Mouse (Mus musculus): ENCODE measurements around the gene Spef1. TPM values are rescaled to one million over a fixed set of nuclear protein-coding genes. Genes with fewer than 3 reads are reported as not detected.

The Spef1 gene
- polyA plus RNA-seq, 1 experiment from 2014 or later, result 9.2 TPM

- WGBS, result 6% methylated on average over 11 of the region's 11 CpGs
- ATAC-seq (ENCODE audit: insufficient number of reproducible peaks, insufficient read depth, low FRiP score, low read depth), result peak; percentile 16; the same call in 1 of the 2 replicates
- H3K36me3 ChIP-seq (ENCODE audit: control insufficient read depth, insufficient read depth, low read length), result peaks cover 6% of the 10 kb centered on the region
- H3K27me3 ChIP-seq (ENCODE audit: control insufficient read depth, insufficient read depth, low read length), result peaks cover 19% of the 10 kb centered on the region; the same call in 1 of the 2 replicates
- H3K4me2 ChIP-seq (replicated peaks; ENCODE audit: low read depth, low read length), result peak overlapping the region; percentile 76
- H3K9ac ChIP-seq (replicated peaks; ENCODE audit: low read depth, low read length), result no peak overlapping the region
- no peaks in the 10 kb centered on the region for H3K9me3 ChIP-seq (ENCODE audit: control insufficient read depth, low read depth, low read length)
- H3K4me3 ChIP-seq (ENCODE audit: low read depth, low read length), result peak overlapping the region; percentile 25
- no peak overlapping the region for H3K27ac ChIP-seq (ENCODE audit: low read length)
- peaks cover 36% of the 10 kb centered on the region for H3K4me1 ChIP-seq (ENCODE audit: control insufficient read depth, insufficient read depth, low read length)
Observed at GRCm38 (mm10) chr2:131174700-131175099, 12.4 kb downstream of the Spef1 start.

GRCm38 (mm10) chr2:131172322-131172721 lies 14.8 kb downstream of the Spef1 start:
- H3K4me1 ChIP-seq (ENCODE audit: control insufficient read depth, insufficient read depth, low read length), result peaks cover 20% of the 10 kb centered on the region; the same call in 1 of the 2 replicates
- H3K9me3 ChIP-seq (ENCODE audit: control insufficient read depth, low read depth, low read length), result no peaks in the 10 kb centered on the region
- peaks cover 19% of the 10 kb centered on the region; the same call in 1 of the 2 replicates for H3K27me3 ChIP-seq (ENCODE audit: control insufficient read depth, insufficient read depth, low read length)
- WGBS, result 42% methylated on average over 9 of the region's 9 CpGs
- no peaks in the 10 kb centered on the region; the same call in none of the 2 replicates for H3K36me3 ChIP-seq (ENCODE audit: control insufficient read depth, insufficient read depth, low read length)
- H3K4me2 ChIP-seq (replicated peaks; ENCODE audit: low read depth, low read length), result no peak overlapping the region
- no peak for ATAC-seq (ENCODE audit: insufficient number of reproducible peaks, insufficient read depth, low FRiP score, low read depth)
- no peak overlapping the region for H3K4me3 ChIP-seq (ENCODE audit: low read depth, low read length)
- H3K9ac ChIP-seq (replicated peaks; ENCODE audit: low read depth, low read length), result no peak overlapping the region
- H3K27ac ChIP-seq (ENCODE audit: low read length), result no peak overlapping the region

DNA sequence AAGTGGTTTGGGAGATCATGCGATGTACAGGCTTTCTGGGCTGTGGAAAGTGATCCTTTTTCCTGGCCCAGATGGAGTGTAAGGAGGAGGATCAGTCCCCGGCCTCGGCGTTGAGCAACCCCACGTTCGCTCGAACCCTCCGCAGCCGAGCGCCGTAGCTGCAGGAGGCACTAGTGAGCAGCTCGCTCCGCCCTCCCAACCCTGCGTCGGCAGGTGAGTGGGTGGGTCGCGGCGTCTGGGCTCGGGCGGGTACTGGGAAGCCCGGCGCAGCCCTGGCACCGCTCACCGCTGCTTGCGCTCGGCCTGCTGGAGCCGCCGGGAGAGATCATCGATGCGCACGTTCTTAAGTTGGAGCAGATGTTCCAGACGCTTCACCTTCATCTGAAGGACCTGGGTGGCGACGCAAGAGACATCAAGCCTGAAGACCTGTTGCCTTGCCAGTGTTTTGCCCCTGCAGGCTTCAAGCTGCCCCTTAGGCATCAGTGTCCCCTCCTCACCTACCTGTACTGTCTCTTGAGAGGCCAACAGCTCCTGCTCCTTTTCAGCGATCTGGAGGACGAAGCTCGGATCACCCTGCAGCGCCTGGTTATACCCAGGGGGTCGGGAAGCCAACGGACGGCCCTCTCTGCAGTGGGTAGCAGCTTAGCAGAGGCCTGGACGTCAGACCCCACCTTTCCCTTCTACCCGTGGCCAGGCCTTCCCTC lies 15.5 kb downstream of the Spef1 start:
- WGBS, result 8% methylated on average over 43 of the region's 43 CpGs
- ATAC-seq (ENCODE audit: insufficient number of reproducible peaks, insufficient read depth, low FRiP score, low read depth), result peak; percentile 29; the same call in 1 of the 2 replicates
- no peak overlapping the region for H3K27ac ChIP-seq (ENCODE audit: low read length)
- peaks cover 19% of the 10 kb centered on the region; the same call in 1 of the 2 replicates for H3K27me3 ChIP-seq (ENCODE audit: control insufficient read depth, insufficient read depth, low read length)
- peaks cover 14% of the 10 kb centered on the region; the same call in 1 of the 2 replicates for H3K4me1 ChIP-seq (ENCODE audit: control insufficient read depth, insufficient read depth, low read length)
- H3K4me3 ChIP-seq (ENCODE audit: low read depth, low read length), result peak overlapping the region; percentile 16; the same call in 1 of the 2 replicates
- H3K9me3 ChIP-seq (ENCODE audit: control insufficient read depth, low read depth, low read length), result no peaks in the 10 kb centered on the region
- 0 out of 2 replicates have a peak overlapping the region, but pooled peaks have one; percentile 21 for H3K9ac ChIP-seq (replicated peaks; ENCODE audit: low read depth, low read length)
- H3K4me2 ChIP-seq (replicated peaks; ENCODE audit: low read depth, low read length), result peak overlapping the region; percentile 37
- H3K36me3 ChIP-seq (ENCODE audit: control insufficient read depth, insufficient read depth, low read length), result no peaks in the 10 kb centered on the region; the same call in 1 of the 2 replicates

GRCm38 (mm10) chr2:131170936-131171335 lies 16.1 kb downstream of the Spef1 start:
- Histone ChIP-seq H3K36me3 (ENCODE audit: control insufficient read depth, insufficient read depth, low read length) (no peaks in the 10 kb centered on the region; the same call in 1 of the 2 replicates), H3K27me3 (ENCODE audit: control insufficient read depth, insufficient read depth, low read length) (peaks cover 19% of the 10 kb centered on the region; the same call in 1 of the 2 replicates), H3K4me1 (ENCODE audit: control insufficient read depth, insufficient read depth, low read length) (peaks cover 12% of the 10 kb centered on the region; the same call in 1 of the 2 replicates), H3K9ac (replicated peaks; ENCODE audit: low read depth, low read length) (no peak overlapping the region), H3K27ac (ENCODE audit: low read length) (no peak overlapping the region), H3K4me2 (replicated peaks; ENCODE audit: low read depth, low read length) (peak overlapping the region; percentile 37), H3K4me3 (ENCODE audit: low read depth, low read length) (peak overlapping the region; percentile 16; the same call in 1 of the 2 replicates), H3K9me3 (ENCODE audit: control insufficient read depth, low read depth, low read length) (no peaks in the 10 kb centered on the region)
- WGBS, result 28% methylated on average over 9 of the region's 9 CpGs
- ATAC-seq (ENCODE audit: insufficient number of reproducible peaks, insufficient read depth, low FRiP score, low read depth), result no peak

DNA sequence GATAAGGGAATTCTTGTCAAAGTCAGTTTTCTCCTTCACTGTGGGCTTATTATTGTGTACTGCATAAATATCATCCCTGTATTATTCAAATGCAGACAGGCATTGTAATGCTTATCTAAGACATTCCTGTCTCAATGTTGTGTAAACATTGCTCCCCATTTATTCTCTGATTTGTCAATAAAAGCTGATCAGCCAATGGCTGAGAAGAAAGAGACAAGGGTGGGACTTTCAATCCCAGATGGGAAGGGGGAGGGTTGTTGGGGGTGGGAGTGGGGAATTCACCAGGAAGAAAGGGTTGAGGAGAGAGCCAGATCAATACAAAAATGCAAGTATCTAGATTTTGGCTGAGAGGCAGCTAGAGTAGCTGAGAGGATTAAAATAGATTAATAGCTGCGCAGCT lies 18.2 kb downstream of the Spef1 start:
- H3K4me3 ChIP-seq (ENCODE audit: low read depth, low read length), result no peak overlapping the region
- ATAC-seq (ENCODE audit: insufficient number of reproducible peaks, insufficient read depth, low FRiP score, low read depth), result no peak
- no peak overlapping the region for H3K27ac ChIP-seq (ENCODE audit: low read length)
- no peak overlapping the region for H3K9ac ChIP-seq (replicated peaks; ENCODE audit: low read depth, low read length)
- peaks cover 2% of the 10 kb centered on the region; the same call in 1 of the 2 replicates for H3K4me1 ChIP-seq (ENCODE audit: control insufficient read depth, insufficient read depth, low read length)
- H3K36me3 ChIP-seq (ENCODE audit: control insufficient read depth, insufficient read depth, low read length), result no peaks in the 10 kb centered on the region
- peaks cover 19% of the 10 kb centered on the region; the same call in 1 of the 2 replicates for H3K27me3 ChIP-seq (ENCODE audit: control insufficient read depth, insufficient read depth, low read length)
- H3K9me3 ChIP-seq (ENCODE audit: control insufficient read depth, low read depth, low read length), result no peaks in the 10 kb centered on the region
- no peak overlapping the region for H3K4me2 ChIP-seq (replicated peaks; ENCODE audit: low read depth, low read length)
- WGBS, result 70% methylated on average over 1 of the region's 1 CpGs

GRCm38 (mm10) chr2:131167984-131168383 lies 19.1 kb downstream of the Spef1 start:
- H3K27me3 ChIP-seq (ENCODE audit: control insufficient read depth, insufficient read depth, low read length), result peaks cover 19% of the 10 kb centered on the region; the same call in 1 of the 2 replicates
- no peak overlapping the region for H3K4me2 ChIP-seq (replicated peaks; ENCODE audit: low read depth, low read length)
- H3K4me3 ChIP-seq (ENCODE audit: low read depth, low read length), result no peak overlapping the region
- no peaks in the 10 kb centered on the region for H3K4me1 ChIP-seq (ENCODE audit: control insufficient read depth, insufficient read depth, low read length)
- no peak for ATAC-seq (ENCODE audit: insufficient number of reproducible peaks, insufficient read depth, low FRiP score, low read depth)
- H3K9ac ChIP-seq (replicated peaks; ENCODE audit: low read depth, low read length), result no peak overlapping the region
- no peak overlapping the region for H3K27ac ChIP-seq (ENCODE audit: low read length)
- no peaks in the 10 kb centered on the region for H3K9me3 ChIP-seq (ENCODE audit: control insufficient read depth, low read depth, low read length)
- H3K36me3 ChIP-seq (ENCODE audit: control insufficient read depth, insufficient read depth, low read length), result no peaks in the 10 kb centered on the region
- WGBS, result 77% methylated on average over 6 of the region's 6 CpGs

- Histone ChIP-seq H3K4me3 (ENCODE audit: low read depth, low read length) (no peak overlapping the region), H3K4me2 (replicated peaks; ENCODE audit: low read depth, low read length) (no peak overlapping the region), H3K9me3 (ENCODE audit: control insufficient read depth, low read depth, low read length) (no peaks in the 10 kb centered on the region), H3K9ac (replicated peaks; ENCODE audit: low read depth, low read length) (no peak overlapping the region), H3K36me3 (ENCODE audit: control insufficient read depth, insufficient read depth, low read length) (no peaks in the 10 kb centered on the region), H3K27ac (ENCODE audit: low read length) (no peak overlapping the region), H3K4me1 (ENCODE audit: control insufficient read depth, insufficient read depth, low read length) (no peaks in the 10 kb centered on the region), H3K27me3 (ENCODE audit: control insufficient read depth, insufficient read depth, low read length) (peaks cover 9% of the 10 kb centered on the region; the same call in 1 of the 2 replicates)
- no peak for ATAC-seq (ENCODE audit: insufficient number of reproducible peaks, insufficient read depth, low FRiP score, low read depth)
- 96% methylated on average over 2 of the region's 2 CpGs for WGBS
Observed at GRCm38 (mm10) chr2:131166172-131166571, 20.9 kb downstream of the Spef1 start.

DNA sequence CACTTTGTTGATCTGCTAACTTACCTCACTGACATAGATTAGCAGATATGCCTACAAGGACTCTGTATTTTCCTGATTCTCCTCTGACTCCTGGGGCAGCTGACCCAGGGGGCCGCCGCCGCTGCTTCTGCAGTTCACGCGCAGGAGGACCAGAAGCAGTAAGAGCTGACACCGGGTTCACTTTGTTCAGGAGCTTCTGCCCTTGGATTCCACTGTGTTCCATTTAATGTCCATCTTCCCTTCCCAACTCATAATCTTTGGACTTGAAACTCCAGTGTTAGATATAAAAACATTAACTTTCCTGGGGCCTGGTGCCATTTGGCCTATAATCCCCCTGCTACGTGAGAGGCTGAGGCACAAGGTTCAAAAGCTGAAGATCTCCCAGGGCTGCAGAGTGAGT lies 23.2 kb downstream of the Spef1 start:
- Histone ChIP-seq H3K9me3 (ENCODE audit: control insufficient read depth, low read depth, low read length) (no peaks in the 10 kb centered on the region), H3K27me3 (ENCODE audit: control insufficient read depth, insufficient read depth, low read length) (no peaks in the 10 kb centered on the region), H3K36me3 (ENCODE audit: control insufficient read depth, insufficient read depth, low read length) (no peaks in the 10 kb centered on the region), H3K9ac (replicated peaks; ENCODE audit: low read depth, low read length) (no peak overlapping the region), H3K4me2 (replicated peaks; ENCODE audit: low read depth, low read length) (no peak overlapping the region), H3K4me3 (ENCODE audit: low read depth, low read length) (no peak overlapping the region), H3K27ac (ENCODE audit: low read length) (no peak overlapping the region), H3K4me1 (ENCODE audit: control insufficient read depth, insufficient read depth, low read length) (peaks cover 4% of the 10 kb centered on the region)
- WGBS, result 74% methylated on average over 7 of the region's 7 CpGs
- ATAC-seq (ENCODE audit: insufficient number of reproducible peaks, insufficient read depth, low FRiP score, low read depth), result no peak
